Mouse (Mus musculus) stomach, embryonic 15.5 days (tissue): ENCODE measurements around the gene Mbd6. TPM values are rescaled to one million over a fixed set of nuclear protein-coding genes. Genes with fewer than 3 reads are reported as not detected.

ENCODE experiments used
- ATAC-seq: fragments of 200-750 bp; cut with Nextera tagmentation; 2 replicates; pipeline ENCODE4 v1.8.0; 2017; ENCODE audit warnings: low read depth, moderate number of reproducible peaks, moderate TSS enrichment; ENCODE audit not compliant: insufficient read depth, low FRiP score
- H3K27ac ChIP-seq: fragments of 300-500 bp; sonication (generic); 2 replicates; pipeline ENCODE4 v1.5.1; 2015; ENCODE audit warnings: mild to moderate bottlenecking, inconsistent platforms
- H3K27me3 ChIP-seq: fragments of 300-500 bp; sonication (generic); replicated peaks from 2 replicates; pipeline ENCODE4 v1.6.1; 2015; ENCODE audit warnings: inconsistent platforms
- H3K36me3 ChIP-seq: fragments of 300-500 bp; sonication (generic); 2 replicates; pipeline ENCODE4 v1.6.1; 2015; ENCODE audit warnings: inconsistent platforms
- H3K4me1 ChIP-seq: fragments of 300-500 bp; sonication (generic); 2 replicates; pipeline ENCODE4 v1.6.1; 2015; ENCODE audit warnings: inconsistent platforms
- H3K4me2 ChIP-seq: fragments of 300-500 bp; sonication (generic); 2 replicates; pipeline ENCODE4 v1.6.1; 2015; ENCODE audit warnings: mild to moderate bottlenecking, inconsistent platforms
- H3K4me3 ChIP-seq: fragments of 300-500 bp; sonication (generic); replicated peaks from 2 replicates; pipeline ENCODE4 v1.5.1; 2015; ENCODE audit warnings: inconsistent platforms
- H3K9ac ChIP-seq: fragments of 300-500 bp; sonication (generic); 2 replicates; pipeline ENCODE4 v1.6.1; 2015; ENCODE audit warnings: inconsistent platforms
- H3K9me3 ChIP-seq: fragments of 300-500 bp; sonication (generic); 2 replicates; pipeline ENCODE4 v1.6.1; 2016; ENCODE audit warnings: inconsistent platforms
- WGBS: fragments of 180-500 bp; shearing (Covaris S2); methylation state at CpG from one replicate; pipeline ENCODE4 v1.1.7; 2015; 5-methylcytosine and 5-hydroxymethylcytosine counted together
- polyA plus RNA-seq: library from polyadenylated mRNA; unstranded; fragments of >200 nt; fragmentation: Nextera tagmentation; extraction: Ambion mirVana; gene quantifications from 2 replicates; pipeline ENCODE4 v1.2.1, GENCODE M21; 2015

The Mbd6 gene
- polyA plus RNA-seq, 1 experiment from 2014 or later = 18.6 TPM

- H3K27ac ChIP-seq = no peak overlapping the region
- ATAC-seq = peak; percentile 74; the same call in 1 of the 2 replicates
- H3K9ac ChIP-seq = no peak overlapping the region
- no peaks in the 10 kb centered on the region for H3K36me3 ChIP-seq
- no peak overlapping the region for H3K4me3 ChIP-seq
- H3K4me2 ChIP-seq = 0 out of 2 replicates have a peak overlapping the region, but pooled peaks have one; percentile 13
- no peaks in the 10 kb centered on the region for H3K4me1 ChIP-seq
- H3K27me3 ChIP-seq = no peaks in the 10 kb centered on the region
- WGBS = 20% methylated on average over 14 of the region's 14 CpGs
- no peaks in the 10 kb centered on the region for H3K9me3 ChIP-seq
These were observed 33.0 kb downstream of the Mbd6 start for GRCm38 (mm10) chr10:127255625-127256345.

- Histone ChIP-seq H3K36me3 (no peaks in the 10 kb centered on the region), H3K9me3 (no peaks in the 10 kb centered on the region), H3K4me3 (no peak overlapping the region), H3K4me2 (no peak overlapping the region), H3K27ac (no peak overlapping the region), H3K4me1 (no peaks in the 10 kb centered on the region), H3K27me3 (no peaks in the 10 kb centered on the region), H3K9ac (no peak overlapping the region)
- WGBS = 78% methylated on average over 5 of the region's 5 CpGs
- ATAC-seq = no peak
These were observed 38.0 kb downstream of the Mbd6 start for GRCm38 (mm10) chr10:127250810-127251209.

GRCm38 (mm10) chr10:127238241-127238824 lies 50.5 kb downstream of the Mbd6 start:
- H3K27me3 ChIP-seq = no peaks in the 10 kb centered on the region
- H3K4me2 ChIP-seq = no peak overlapping the region
- no peaks in the 10 kb centered on the region for H3K36me3 ChIP-seq
- no peak overlapping the region for H3K9ac ChIP-seq
- H3K4me1 ChIP-seq = no peaks in the 10 kb centered on the region
- 69% methylated on average over 18 of the region's 18 CpGs for WGBS
- no peaks in the 10 kb centered on the region for H3K9me3 ChIP-seq
- ATAC-seq = no peak
- no peak overlapping the region for H3K27ac ChIP-seq
- no peak overlapping the region for H3K4me3 ChIP-seq

- H3K27me3 ChIP-seq = no peaks in the 10 kb centered on the region
These were observed 52.3 kb downstream of the Mbd6 start for GRCm38 (mm10) chr10:127236541-127236940.

GRCm38 (mm10) chr10:127233141-127233540 lies 55.7 kb downstream of the Mbd6 start:
- no peaks in the 10 kb centered on the region for H3K9me3 ChIP-seq
- WGBS = 77% methylated on average over 9 of the region's 9 CpGs
- no peak for ATAC-seq
- H3K36me3 ChIP-seq = no peaks in the 10 kb centered on the region
- no peak overlapping the region for H3K4me3 ChIP-seq
- no peak overlapping the region for H3K4me2 ChIP-seq
- no peaks in the 10 kb centered on the region for H3K4me1 ChIP-seq
- H3K27me3 ChIP-seq = no peaks in the 10 kb centered on the region
- no peak overlapping the region for H3K27ac ChIP-seq
- H3K9ac ChIP-seq = no peak overlapping the region

More at GRCm38 (mm10) chr10:127236541-127236940, 52.3 kb downstream of the Mbd6 start:
- no peak overlapping the region for H3K9ac ChIP-seq
- no peak overlapping the region for H3K4me2 ChIP-seq
- no peak overlapping the region for H3K27ac ChIP-seq
- ATAC-seq = no peak
- no peaks in the 10 kb centered on the region for H3K36me3 ChIP-seq
- H3K4me1 ChIP-seq = no peaks in the 10 kb centered on the region
- 40% methylated on average over 9 of the region's 9 CpGs for WGBS
- no peak overlapping the region for H3K4me3 ChIP-seq
- H3K9me3 ChIP-seq = no peaks in the 10 kb centered on the region

Other genes with a start within 250 kb of the Mbd6 start
- 54.3 and 55.2 TPM in 2 replicates for gene Mettl1, start 247.6 kb downstream of the Mbd6 start, polyA plus RNA-seq
- 1.1 and 1.5 TPM in 2 replicates for gene Eef1akmt3, start 247.5 kb downstream of the Mbd6 start, polyA plus RNA-seq
- gene Cyp27b1, start 240.8 kb downstream of the Mbd6 start, polyA plus RNA-seq = 0.17 and 0.32 TPM in 2 replicates
- 0.79 and 1.2 TPM in 2 replicates for gene March9, start 228.8 kb downstream of the Mbd6 start, polyA plus RNA-seq
- gene Cdk4, start 225.5 kb downstream of the Mbd6 start, polyA plus RNA-seq = 1,443 and 1,450 TPM in 2 replicates
- 154 and 163 TPM in 2 replicates for gene Tspan31, start 218.8 kb downstream of the Mbd6 start, polyA plus RNA-seq
- 0.28 and 0.67 TPM in 2 replicates for gene Agap2, start 213.7 kb downstream of the Mbd6 start, polyA plus RNA-seq
- gene Os9, start 167.9 kb downstream of the Mbd6 start, polyA plus RNA-seq = 100 and 108 TPM in 2 replicates
- 29.4 and 31.4 TPM in 2 replicates for gene B4galnt1, start 123.8 kb downstream of the Mbd6 start, polyA plus RNA-seq
- 1.1 and 1.3 TPM in 2 replicates for gene Slc26a10, start 108.4 kb downstream of the Mbd6 start, polyA plus RNA-seq
- gene Arhgef25, start 98.9 kb downstream of the Mbd6 start, polyA plus RNA-seq = 65.9 and 69.9 TPM in 2 replicates
- 90.4 and 106 TPM in 2 replicates for gene Dtx3, start 93.3 kb downstream of the Mbd6 start, polyA plus RNA-seq
- gene Pip4k2c, start 77.4 kb downstream of the Mbd6 start, polyA plus RNA-seq = 29.9 and 32.3 TPM in 2 replicates
- gene Kif5a, start 25.7 kb downstream of the Mbd6 start, polyA plus RNA-seq = 5.6 and 6.2 TPM in 2 replicates
- gene Dctn2, start 22.6 kb downstream of the Mbd6 start, polyA plus RNA-seq = 161 and 169 TPM in 2 replicates
- 109 and 110 TPM in 2 replicates for gene Mars, start 22.8 kb upstream of the Mbd6 start, polyA plus RNA-seq
- gene Arhgap9, start 32.9 kb upstream of the Mbd6 start, polyA plus RNA-seq = 5.6 and 6.3 TPM in 2 replicates
- 9.1 and 10.1 TPM in 2 replicates for gene Gli1, start 53.0 kb upstream of the Mbd6 start, polyA plus RNA-seq
- gene Inhbe, start 65.4 kb upstream of the Mbd6 start, polyA plus RNA-seq = 0.05 TPM in 1 of 2 replicates, not detected in the other
- gene Inhbc, start 81.4 kb upstream of the Mbd6 start, polyA plus RNA-seq = 0.27 TPM in 2 replicates
- 26.5 and 34.1 TPM in 2 replicates for gene R3hdm2, start 91.3 kb upstream of the Mbd6 start, polyA plus RNA-seq
- gene Stac3, start 212.7 kb upstream of the Mbd6 start, polyA plus RNA-seq = 0.92 and 1.7 TPM in 2 replicates
- gene Ndufa4l2, start 225.9 kb upstream of the Mbd6 start, polyA plus RNA-seq = 92.8 and 117 TPM in 2 replicates
- gene Shmt2, start 233.4 kb upstream of the Mbd6 start, polyA plus RNA-seq = 142 and 144 TPM in 2 replicates
- 5.0 and 5.4 TPM in 2 replicates for gene Nxph4, start 245.5 kb upstream of the Mbd6 start, polyA plus RNA-seq